Mouse (Mus musculus) heart, adult 11 months (tissue): ENCODE results near the gene Cyp2c50.
"Not testable (repeated sequence)": the region's sequence is repeated elsewhere in the genome, so short reads cannot be mapped to it uniquely, and the experiment has no call there.

Experiments
- DNase-seq: peaks from one replicate; pipeline ENCODE4 v3.0.0; 2022

Gene Cyp2c50

GRCm38 (mm10) chr19:40089421-40089820 lies at the start of gene Cyp2c50:
Gene Cyp2c50 (plus strand): TSS chr19:40089688.
- not testable (repeated sequence) for DNase-seq

- no peak for DNase-seq
Observed at GRCm38 (mm10) chr19:40073701-40074100, 15.8 kb upstream of the Cyp2c50 start, which contains the start of gene Cyp2c54. Gene Cyp2c54 (minus strand): TSS chr19:40073827.

- DNase-seq, result no peak
Observed at GRCm38 (mm10) chr19:40088381-40088780, 1.1 kb upstream of the Cyp2c50 start.

- DNase-seq, result no peak
Observed at GRCm38 (mm10) chr19:40091111-40091510, 1.6 kb downstream of the Cyp2c50 start.

- DNase-seq, result not testable (repeated sequence)
Observed at GRCm38 (mm10) chr19:40119624-40120023, 30.1 kb downstream of the Cyp2c50 start.

- not testable (repeated sequence) for DNase-seq
Observed at GRCm38 (mm10) chr19:40125165-40125564, 35.7 kb downstream of the Cyp2c50 start.

GRCm38 (mm10) chr19:40126996-40127395 lies 37.5 kb downstream of the Cyp2c50 start:
- not testable (repeated sequence) for DNase-seq
